Mouse (Mus musculus): ENCODE data around the gene Trip13. TPM values are rescaled to one million over a fixed set of nuclear protein-coding genes. Genes with fewer than 3 reads are reported as not detected.
A peak's percentile ranks its signal among the peaks of the same experiment; 100 is the strongest.

The Trip13 gene
- polyA plus RNA-seq, 1 experiment from 2014 or later, result 27.7 TPM

- Histone ChIP-seq H3K27ac (replicated peaks in 1 of 2; ENCODE audit: control insufficient read depth in 1 of 2, insufficient read depth in 1 of 2, low read depth in 2 of 2, low read length in 2 of 2) (no peak overlapping the region), H3K9ac (ENCODE audit: low read length) (no peak overlapping the region), H3K4me2 (ENCODE audit: low read length) (no peak overlapping the region), H3K9me3 (ENCODE audit: control insufficient read depth, low read length) (no peaks in the 10 kb centered on the region), H3K4me1 (ENCODE audit: control insufficient read depth in 2 of 2, insufficient read depth in 2 of 2, low read length in 2 of 2) (no peaks in the 10 kb centered on the region), H3K36me3 (ENCODE audit: control insufficient read depth, insufficient read depth, low read length) (peaks cover 66% of the 10 kb centered on the region), H3K27me3 (ENCODE audit: control insufficient read depth, insufficient read depth, low read length) (no peaks in the 10 kb centered on the region), H3K4me3 (ENCODE audit: control insufficient read depth in 1 of 2, insufficient read depth in 1 of 2, low read depth in 1 of 2, low read length in 2 of 2) (no peak overlapping the region)
- no peak for ATAC-seq (ENCODE audit: insufficient number of reproducible peaks, insufficient read depth, low FRiP score, low read depth)
- 89% methylated on average over 4 of the region's 4 CpGs for WGBS
Measured at GRCm38 (mm10) chr13:73913066-73913465, 24.5 kb downstream of the Trip13 start.

- 66% methylated on average over 2 of the region's 2 CpGs for WGBS
- Histone ChIP-seq H3K27ac (replicated peaks in 1 of 2; ENCODE audit: control insufficient read depth in 1 of 2, insufficient read depth in 1 of 2, low read depth in 2 of 2, low read length in 2 of 2) (no peak overlapping the region), H3K9me3 (ENCODE audit: control insufficient read depth, low read length) (no peaks in the 10 kb centered on the region), H3K4me3 (ENCODE audit: control insufficient read depth in 1 of 2, insufficient read depth in 1 of 2, low read depth in 1 of 2, low read length in 2 of 2) (no peak overlapping the region), H3K4me1 (ENCODE audit: control insufficient read depth in 2 of 2, insufficient read depth in 2 of 2, low read length in 2 of 2) (no peaks in the 10 kb centered on the region), H3K27me3 (ENCODE audit: control insufficient read depth, insufficient read depth, low read length) (no peaks in the 10 kb centered on the region), H3K9ac (ENCODE audit: low read length) (no peak overlapping the region), H3K4me2 (ENCODE audit: low read length) (no peak overlapping the region), H3K36me3 (ENCODE audit: control insufficient read depth, insufficient read depth, low read length) (peaks cover 18% of the 10 kb centered on the region)
- no peak for ATAC-seq (ENCODE audit: insufficient number of reproducible peaks, insufficient read depth, low FRiP score, low read depth)
Measured at GRCm38 (mm10) chr13:73907683-73908412, 29.7 kb downstream of the Trip13 start.

GRCm38 (mm10) chr13:73907136-73907535 lies 30.4 kb downstream of the Trip13 start:
- 84% methylated on average over 5 of the region's 5 CpGs for WGBS
- Histone ChIP-seq H3K36me3 (ENCODE audit: control insufficient read depth, insufficient read depth, low read length) (peaks cover 11% of the 10 kb centered on the region), H3K4me3 (ENCODE audit: control insufficient read depth in 1 of 2, insufficient read depth in 1 of 2, low read depth in 1 of 2, low read length in 2 of 2) (no peak overlapping the region), H3K9me3 (ENCODE audit: control insufficient read depth, low read length) (no peaks in the 10 kb centered on the region), H3K4me2 (ENCODE audit: low read length) (no peak overlapping the region), H3K9ac (ENCODE audit: low read length) (no peak overlapping the region), H3K27me3 (ENCODE audit: control insufficient read depth, insufficient read depth, low read length) (no peaks in the 10 kb centered on the region), H3K27ac (replicated peaks in 1 of 2; ENCODE audit: control insufficient read depth in 1 of 2, insufficient read depth in 1 of 2, low read depth in 2 of 2, low read length in 2 of 2) (no peak overlapping the region), H3K4me1 (ENCODE audit: control insufficient read depth in 2 of 2, insufficient read depth in 2 of 2, low read length in 2 of 2) (no peaks in the 10 kb centered on the region)
- no peak for ATAC-seq (ENCODE audit: insufficient number of reproducible peaks, insufficient read depth, low FRiP score, low read depth)

- WGBS, result 63% methylated on average over 3 of the region's 3 CpGs
- no peak overlapping the region for H3K4me3 ChIP-seq (ENCODE audit: control insufficient read depth in 1 of 2, insufficient read depth in 1 of 2, low read depth in 1 of 2, low read length in 2 of 2)
- H3K27me3 ChIP-seq (ENCODE audit: control insufficient read depth, insufficient read depth, low read length), result no peaks in the 10 kb centered on the region
- no peaks in the 10 kb centered on the region for H3K9me3 ChIP-seq (ENCODE audit: control insufficient read depth, low read length)
- H3K4me2 ChIP-seq (ENCODE audit: low read length), result no peak overlapping the region
- no peak overlapping the region for H3K27ac ChIP-seq (replicated peaks in 1 of 2; ENCODE audit: control insufficient read depth in 1 of 2, insufficient read depth in 1 of 2, low read depth in 2 of 2, low read length in 2 of 2)
- H3K36me3 ChIP-seq (ENCODE audit: control insufficient read depth, insufficient read depth, low read length), result no peaks in the 10 kb centered on the region
- no peak for ATAC-seq (ENCODE audit: insufficient number of reproducible peaks, insufficient read depth, low FRiP score, low read depth)
- no peak overlapping the region for H3K9ac ChIP-seq (ENCODE audit: low read length)
- peaks cover 2 to 3% of the 10 kb centered on the region in 2 experiments; a peak in 3 of 4 replicates for H3K4me1 ChIP-seq (ENCODE audit: control insufficient read depth in 2 of 2, insufficient read depth in 2 of 2, low read length in 2 of 2)
Measured at GRCm38 (mm10) chr13:73897561-73897960, 40.0 kb downstream of the Trip13 start.

- peak overlapping the region; percentile 2; a peak in 2 of 4 replicates for H3K27ac ChIP-seq (replicated peaks in 1 of 2; ENCODE audit: control insufficient read depth in 1 of 2, insufficient read depth in 1 of 2, low read depth in 2 of 2, low read length in 2 of 2)
- WGBS, result 29% methylated on average over 6 of the region's 6 CpGs
Measured at GRCm38 (mm10) chr13:73892493-73893178, 44.9 kb downstream of the Trip13 start.

GRCm38 (mm10) chr13:73887415-73887874 lies 50.1 kb downstream of the Trip13 start:
- H3K36me3 ChIP-seq (ENCODE audit: control insufficient read depth, insufficient read depth, low read length), result no peaks in the 10 kb centered on the region
- ATAC-seq (ENCODE audit: insufficient number of reproducible peaks, insufficient read depth, low FRiP score, low read depth), result peak; percentile 29; the same call in 1 of the 2 replicates
- H3K27me3 ChIP-seq (ENCODE audit: control insufficient read depth, insufficient read depth, low read length), result no peaks in the 10 kb centered on the region
- H3K4me2 ChIP-seq (ENCODE audit: low read length), result no peak overlapping the region
- no peaks in the 10 kb centered on the region for H3K9me3 ChIP-seq (ENCODE audit: control insufficient read depth, low read length)
- H3K4me1 ChIP-seq (ENCODE audit: control insufficient read depth in 2 of 2, insufficient read depth in 2 of 2, low read length in 2 of 2), result peaks cover 15 to 20% of the 10 kb centered on the region in 2 experiments; a peak in 3 of 4 replicates
- WGBS, result 47% methylated on average over 4 of the region's 4 CpGs
- H3K27ac ChIP-seq (replicated peaks in 1 of 2; ENCODE audit: control insufficient read depth in 1 of 2, insufficient read depth in 1 of 2, low read depth in 2 of 2, low read length in 2 of 2), result no peak overlapping the region
- H3K4me3 ChIP-seq (ENCODE audit: control insufficient read depth in 1 of 2, insufficient read depth in 1 of 2, low read depth in 1 of 2, low read length in 2 of 2), result no peak overlapping the region
- H3K9ac ChIP-seq (ENCODE audit: low read length), result no peak overlapping the region

More at GRCm38 (mm10) chr13:73892493-73893178, 44.9 kb downstream of the Trip13 start:
- no peaks in the 10 kb centered on the region for H3K27me3 ChIP-seq (ENCODE audit: control insufficient read depth, insufficient read depth, low read length)
- H3K9me3 ChIP-seq (ENCODE audit: control insufficient read depth, low read length), result no peaks in the 10 kb centered on the region
- no peak overlapping the region for H3K9ac ChIP-seq (ENCODE audit: low read length)
- H3K36me3 ChIP-seq (ENCODE audit: control insufficient read depth, insufficient read depth, low read length), result no peaks in the 10 kb centered on the region
- H3K4me1 ChIP-seq (ENCODE audit: control insufficient read depth in 2 of 2, insufficient read depth in 2 of 2, low read length in 2 of 2), result peaks cover 4 to 10% of the 10 kb centered on the region in 2 experiments; a peak in 3 of 4 replicates
- no peak overlapping the region for H3K4me2 ChIP-seq (ENCODE audit: low read length)
- no peak for ATAC-seq (ENCODE audit: insufficient number of reproducible peaks, insufficient read depth, low FRiP score, low read depth)
- H3K4me3 ChIP-seq (ENCODE audit: control insufficient read depth in 1 of 2, insufficient read depth in 1 of 2, low read depth in 1 of 2, low read length in 2 of 2), result no peak overlapping the region

GRCm38 (mm10) chr13:73886601-73887000 lies 51.0 kb downstream of the Trip13 start:
- no peak overlapping the region for H3K27ac ChIP-seq (replicated peaks in 1 of 2; ENCODE audit: control insufficient read depth in 1 of 2, insufficient read depth in 1 of 2, low read depth in 2 of 2, low read length in 2 of 2)
- WGBS, result 85% methylated on average over 5 of the region's 5 CpGs
- no peaks in the 10 kb centered on the region for H3K36me3 ChIP-seq (ENCODE audit: control insufficient read depth, insufficient read depth, low read length)
- no peaks in the 10 kb centered on the region for H3K27me3 ChIP-seq (ENCODE audit: control insufficient read depth, insufficient read depth, low read length)
- no peak overlapping the region for H3K4me2 ChIP-seq (ENCODE audit: low read length)
- H3K9me3 ChIP-seq (ENCODE audit: control insufficient read depth, low read length), result no peaks in the 10 kb centered on the region
- no peak for ATAC-seq (ENCODE audit: insufficient number of reproducible peaks, insufficient read depth, low FRiP score, low read depth)
- H3K9ac ChIP-seq (ENCODE audit: low read length), result no peak overlapping the region
- H3K4me3 ChIP-seq (ENCODE audit: control insufficient read depth in 1 of 2, insufficient read depth in 1 of 2, low read depth in 1 of 2, low read length in 2 of 2), result no peak overlapping the region
- H3K4me1 ChIP-seq (ENCODE audit: control insufficient read depth in 2 of 2, insufficient read depth in 2 of 2, low read length in 2 of 2), result peaks cover 13 to 15% of the 10 kb centered on the region in 2 experiments; a peak in 3 of 4 replicates
